Mouse (Mus musculus): Measurements from ENCODE around the gene Hinfp. TPM values are rescaled to one million over a fixed set of nuclear protein-coding genes. Genes with fewer than 3 reads are reported as not detected.

The Hinfp gene
- polyA plus RNA-seq, 1 experiment from 2014 or later = 14.9 TPM

DNA sequence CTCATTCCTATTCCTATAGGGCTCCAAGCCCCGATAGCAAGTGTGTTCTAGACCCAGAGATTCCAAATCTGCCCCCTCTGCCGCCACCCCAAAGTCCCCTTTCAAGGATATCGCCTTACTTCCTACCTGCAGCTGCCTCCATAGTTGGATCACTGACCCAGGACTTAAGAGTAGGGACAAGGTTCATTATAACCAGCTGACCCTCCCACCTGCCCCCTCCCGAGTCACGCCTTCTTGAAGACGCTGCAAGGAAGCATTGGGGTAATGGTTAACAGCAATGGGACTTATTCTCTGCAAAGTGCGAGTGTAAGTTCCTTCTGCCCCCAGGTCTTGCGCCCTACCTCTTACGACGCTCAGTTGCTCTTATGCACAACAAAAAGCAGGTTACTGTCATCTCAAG, 54.2 kb downstream of the Hinfp start, which contains the start of gene Pdzd3:
Gene Pdzd3, minus strand, starts transcription at position 158 of the 400 bp plus-strand sequence.
- peaks cover 35% of the 10 kb centered on the region for H3K4me1 ChIP-seq
- no peak within 1 kb of the TSS for H3K4me2 ChIP-seq
- no peaks in the 10 kb centered on the region; the same call in 1 of the 2 replicates for H3K36me3 ChIP-seq
- no peak within 1 kb of the TSS for H3K27ac ChIP-seq (replicated peaks)
- H3K4me3 ChIP-seq = no peak within 1 kb of the TSS
- 69% methylated on average over 10 of the region's 10 CpGs for WGBS
- 0 out of 2 replicates have a peak within 1 kb of the TSS, but pooled peaks have one; percentile 19 for H3K9ac ChIP-seq
- no peaks in the 10 kb centered on the region for H3K9me3 ChIP-seq
- peaks cover 43% of the 10 kb centered on the region for H3K27me3 ChIP-seq (replicated peaks)
- no peak for ATAC-seq (ENCODE audit: extremely low read depth, insufficient number of reproducible peaks, low FRiP score, low TSS enrichment)

DNA sequence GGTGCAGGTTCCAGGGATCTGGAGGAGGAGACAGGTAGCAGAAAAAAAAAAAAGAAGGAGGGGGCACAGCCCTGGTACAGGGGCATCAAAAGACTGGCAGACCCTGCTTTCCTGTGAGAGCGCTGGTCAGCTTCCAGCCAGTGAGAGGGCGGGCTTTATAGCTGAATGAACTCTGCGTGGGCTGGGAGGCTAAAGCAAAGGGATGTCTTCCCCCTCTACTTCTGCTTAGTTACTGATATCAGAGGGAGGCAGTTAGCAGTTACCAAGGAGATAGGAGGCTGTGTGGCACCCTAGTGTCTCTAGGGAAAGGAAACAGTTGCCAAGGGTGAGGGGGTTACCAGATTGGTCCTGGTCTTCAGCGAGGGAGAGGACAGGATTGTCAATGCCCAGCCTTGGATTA, 55.0 kb downstream of the Hinfp start:
- ATAC-seq (ENCODE audit: extremely low read depth, insufficient number of reproducible peaks, low FRiP score, low TSS enrichment) = no peak
- Histone ChIP-seq H3K4me2 (no peak overlapping the region), H3K36me3 (no peaks in the 10 kb centered on the region), H3K9me3 (no peaks in the 10 kb centered on the region), H3K27me3 (replicated peaks) (peaks cover 43% of the 10 kb centered on the region), H3K9ac (0 out of 2 replicates have a peak overlapping the region, but pooled peaks have one; percentile 19), H3K4me1 (peaks cover 26% of the 10 kb centered on the region), H3K27ac (replicated peaks) (no peak overlapping the region), H3K4me3 (no peak overlapping the region)
- 48% methylated on average over 4 of the region's 4 CpGs for WGBS

DNA sequence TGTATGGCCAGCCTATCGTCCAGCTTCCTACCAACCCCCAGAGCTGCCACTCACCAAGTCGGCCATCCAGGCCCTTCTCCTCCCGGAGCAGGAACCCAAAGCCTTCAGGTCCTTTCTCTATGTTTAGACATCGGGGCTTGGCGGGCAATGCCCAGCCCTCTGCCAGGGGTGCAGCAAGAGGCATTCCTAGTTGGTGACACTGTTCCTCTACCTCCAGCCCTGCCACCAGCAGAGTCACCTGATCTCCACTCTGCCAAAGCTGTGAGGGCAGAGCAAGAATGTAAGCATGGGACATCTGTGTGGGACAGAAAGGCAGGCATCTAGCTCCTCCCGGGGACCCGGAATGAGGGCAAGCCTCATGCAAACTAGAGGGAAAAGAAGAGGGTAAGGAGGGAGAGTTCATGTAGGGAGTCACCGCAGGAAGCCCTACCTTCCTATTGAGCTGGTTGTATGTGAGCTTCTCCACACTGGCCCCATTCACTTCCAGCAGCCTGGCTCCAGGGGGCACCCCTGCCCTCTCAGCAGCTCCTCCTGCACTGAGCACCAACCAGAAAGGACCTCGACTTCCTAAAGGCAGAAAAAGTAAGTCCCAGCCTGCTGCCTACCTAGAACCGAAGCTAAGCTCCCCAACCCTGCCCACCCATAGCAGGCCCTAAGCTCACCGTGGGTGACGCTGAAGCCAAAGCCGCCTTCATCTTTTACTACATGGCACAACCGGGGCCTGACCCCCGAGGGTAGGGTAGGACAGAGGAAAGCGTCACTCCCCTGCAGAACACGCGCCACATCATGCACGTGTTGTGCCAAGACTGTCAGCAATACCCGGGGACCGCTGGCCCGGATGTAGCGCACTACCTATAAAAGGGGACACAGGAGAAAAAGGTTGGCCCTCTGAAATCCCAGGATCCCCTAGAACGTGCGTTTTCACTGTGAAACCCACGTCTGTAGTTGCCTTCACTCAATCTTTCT, 56.0 kb downstream of the Hinfp start:
- Histone ChIP-seq H3K4me2 (peak overlapping the region; percentile 56), H3K9me3 (no peaks in the 10 kb centered on the region), H3K27me3 (replicated peaks) (peaks cover 43% of the 10 kb centered on the region), H3K36me3 (no peaks in the 10 kb centered on the region), H3K4me3 (no peak overlapping the region; the same call in 1 of the 2 replicates), H3K27ac (replicated peaks) (no peak overlapping the region), H3K9ac (peak overlapping the region; percentile 70), H3K4me1 (peaks cover 17% of the 10 kb centered on the region)
- 33% methylated on average over 26 of the region's 26 CpGs for WGBS
- peak; percentile 84; the same call in 1 of the 2 replicates for ATAC-seq (ENCODE audit: extremely low read depth, insufficient number of reproducible peaks, low FRiP score, low TSS enrichment)

DNA sequence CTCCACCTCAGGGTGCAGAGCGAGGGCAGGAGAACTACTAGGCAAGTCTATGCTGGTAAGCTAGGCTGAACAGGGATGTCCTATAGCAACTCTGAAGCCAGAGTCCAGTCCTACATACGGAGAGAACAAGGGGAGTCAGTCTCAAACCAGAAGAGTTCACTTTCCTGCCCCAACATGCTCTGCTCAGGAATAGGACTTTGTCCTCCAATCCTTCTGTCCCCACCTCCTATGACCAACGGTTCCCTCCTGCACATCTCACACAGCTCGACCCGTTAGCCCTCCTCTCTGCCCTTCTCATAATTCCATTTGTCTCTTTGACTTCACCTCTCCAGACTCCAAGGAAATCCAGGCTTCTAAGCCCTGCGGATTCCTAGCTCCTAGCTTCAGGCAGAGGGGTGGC, 57.6 kb downstream of the Hinfp start:
- H3K9me3 ChIP-seq = no peaks in the 10 kb centered on the region
- 71% methylated on average over 6 of the region's 6 CpGs for WGBS
- H3K27ac ChIP-seq (replicated peaks) = no peak overlapping the region
- H3K27me3 ChIP-seq (replicated peaks) = peaks cover 40% of the 10 kb centered on the region
- H3K4me1 ChIP-seq = peaks cover 16% of the 10 kb centered on the region
- H3K9ac ChIP-seq = no peak overlapping the region
- H3K4me3 ChIP-seq = no peak overlapping the region
- no peaks in the 10 kb centered on the region for H3K36me3 ChIP-seq
- no peak overlapping the region for H3K4me2 ChIP-seq
- ATAC-seq (ENCODE audit: extremely low read depth, insufficient number of reproducible peaks, low FRiP score, low TSS enrichment) = no peak

DNA sequence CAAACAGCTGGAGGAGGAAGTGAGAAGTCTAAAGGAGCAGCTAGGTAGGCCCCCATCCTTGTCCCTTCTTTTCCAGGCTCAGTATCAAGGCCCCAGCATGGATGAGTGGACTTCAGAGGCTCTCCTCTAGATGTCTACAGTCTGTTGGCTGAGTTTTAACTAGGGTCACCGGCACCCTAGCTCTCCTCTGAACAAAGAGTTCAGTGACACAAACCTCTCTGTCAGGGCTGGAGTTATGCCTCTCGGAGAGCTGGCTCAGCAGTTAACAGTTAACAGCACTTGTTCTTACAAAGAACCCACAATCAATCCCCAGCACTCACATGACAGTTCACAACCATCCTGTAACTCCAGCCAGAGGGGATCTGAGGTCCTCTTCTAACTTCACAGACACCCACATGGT, 61.9 kb downstream of the Hinfp start:
- no peak overlapping the region for H3K4me2 ChIP-seq
- no peak for ATAC-seq (ENCODE audit: extremely low read depth, insufficient number of reproducible peaks, low FRiP score, low TSS enrichment)
- H3K27me3 ChIP-seq (replicated peaks) = peaks cover 27% of the 10 kb centered on the region
- H3K4me1 ChIP-seq = no peaks in the 10 kb centered on the region
- no peak overlapping the region for H3K4me3 ChIP-seq
- H3K27ac ChIP-seq (replicated peaks) = no peak overlapping the region
- no peak overlapping the region for H3K9ac ChIP-seq
- WGBS = 63% methylated on average over 2 of the region's 2 CpGs
- no peaks in the 10 kb centered on the region for H3K36me3 ChIP-seq
- H3K9me3 ChIP-seq = no peaks in the 10 kb centered on the region

Small RNA genes lying within 50 kb of the gene (microRNA-seq; reads per million reads assigned to microRNA genes)
- not detected for gene Gm44335

Other genes with a start within 250 kb of the Hinfp start
- gene Usp2, start 238.7 kb downstream of the Hinfp start, polyA plus RNA-seq (2015; fragmentation: Nextera tagmentation; extraction: Ambion mirVana) = 48.5 and 66.0 TPM in 2 replicates
- not detected in 2 replicates for gene Mfrp, start 203.9 kb downstream of the Hinfp start, polyA plus RNA-seq (2015; fragmentation: Nextera tagmentation; extraction: Ambion mirVana)
- gene C1qtnf5, start 198.4 kb downstream of the Hinfp start, polyA plus RNA-seq (2015; fragmentation: Nextera tagmentation; extraction: Ambion mirVana) = 1.1 and 2.1 TPM in 2 replicates
- not detected in 2 replicates for gene Gm49380, start 192.2 kb downstream of the Hinfp start, polyA plus RNA-seq (2015; fragmentation: Nextera tagmentation; extraction: Ambion mirVana)
- gene Rnf26, start 192.2 kb downstream of the Hinfp start, polyA plus RNA-seq (2015; fragmentation: Nextera tagmentation; extraction: Ambion mirVana) = 38.5 and 39.3 TPM in 2 replicates
- gene Mcam, start 171.2 kb downstream of the Hinfp start, polyA plus RNA-seq (2015; fragmentation: Nextera tagmentation; extraction: Ambion mirVana) = 112 and 127 TPM in 2 replicates
- gene Cbl, start 71.6 kb downstream of the Hinfp start, polyA plus RNA-seq (2015; fragmentation: Nextera tagmentation; extraction: Ambion mirVana) = 10.4 and 11.9 TPM in 2 replicates
- not detected in 2 replicates for gene Ccdc153, start 65.0 kb downstream of the Hinfp start, polyA plus RNA-seq (2015; fragmentation: Nextera tagmentation; extraction: Ambion mirVana)
- gene Pdzd3, start 54.2 kb downstream of the Hinfp start, polyA plus RNA-seq (2015; fragmentation: Nextera tagmentation; extraction: Ambion mirVana) = 0.12 TPM in 1 of 2 replicates, not detected in the other
- gene Nlrx1, start 37.1 kb downstream of the Hinfp start, polyA plus RNA-seq (2015; fragmentation: Nextera tagmentation; extraction: Ambion mirVana) = 5.6 and 5.9 TPM in 2 replicates
- 2.1 and 3.5 TPM in 2 replicates for gene Abcg4, start 17.1 kb downstream of the Hinfp start, polyA plus RNA-seq (2015; fragmentation: Nextera tagmentation; extraction: Ambion mirVana)
- 7.1 TPM in 2 replicates for gene C2cd2l, start 14.6 kb upstream of the Hinfp start, polyA plus RNA-seq (2015; fragmentation: Nextera tagmentation; extraction: Ambion mirVana)
- gene Dpagt1, start 20.3 kb upstream of the Hinfp start, polyA plus RNA-seq (2015; fragmentation: Nextera tagmentation; extraction: Ambion mirVana) = 33.4 and 34.4 TPM in 2 replicates
- gene H2afx, start 29.0 kb upstream of the Hinfp start, polyA plus RNA-seq (2015; fragmentation: Nextera tagmentation; extraction: Ambion mirVana) = 196 and 199 TPM in 2 replicates
- 135 and 149 TPM in 2 replicates for gene Hmbs, start 38.6 kb upstream of the Hinfp start, polyA plus RNA-seq (2015; fragmentation: Nextera tagmentation; extraction: Ambion mirVana)
- 20.0 and 21.1 TPM in 2 replicates for gene Vps11, start 56.0 kb upstream of the Hinfp start, polyA plus RNA-seq (2015; fragmentation: Nextera tagmentation; extraction: Ambion mirVana)
- 16.0 and 17.5 TPM in 2 replicates for gene Hyou1, start 73.8 kb upstream of the Hinfp start, polyA plus RNA-seq (2015; fragmentation: Nextera tagmentation; extraction: Ambion mirVana)
- gene Slc37a4, start 91.2 kb upstream of the Hinfp start, polyA plus RNA-seq (2015; fragmentation: Nextera tagmentation; extraction: Ambion mirVana) = 31.4 and 36.4 TPM in 2 replicates
- 1,048 and 1,209 TPM in 2 replicates for gene Rps25, start 101.5 kb upstream of the Hinfp start, polyA plus RNA-seq (2015; fragmentation: Nextera tagmentation; extraction: Ambion mirVana)
- 78.9 and 89.7 TPM in 2 replicates for gene Trappc4, start 101.9 kb upstream of the Hinfp start, polyA plus RNA-seq (2015; fragmentation: Nextera tagmentation; extraction: Ambion mirVana)
- gene Ccdc84, start 112.9 kb upstream of the Hinfp start, polyA plus RNA-seq (2015; fragmentation: Nextera tagmentation; extraction: Ambion mirVana) = 19.6 and 21.4 TPM in 2 replicates
- not detected in 2 replicates for gene Foxr1, start 135.5 kb upstream of the Hinfp start, polyA plus RNA-seq (2015; fragmentation: Nextera tagmentation; extraction: Ambion mirVana)
- not detected in 2 replicates for gene Upk2, start 149.3 kb upstream of the Hinfp start, polyA plus RNA-seq (2015; fragmentation: Nextera tagmentation; extraction: Ambion mirVana)
- 7.3 and 9.4 TPM in 2 replicates for gene Bcl9l, start 177.2 kb upstream of the Hinfp start, polyA plus RNA-seq (2015; fragmentation: Nextera tagmentation; extraction: Ambion mirVana)